Mouse (Mus musculus) thymus, postnatal 14 days (tissue): Measurements from ENCODE around the gene Tex26.
A peak's percentile ranks its signal among the peaks of the same experiment; 100 is the strongest.

Source experiments
- DNase-seq: peaks from one replicate; pipeline ENCODE4 v3.0.0; 2021

Gene Tex26

GRCm38 (mm10) chr5:149439531-149440179, at the start of gene Tex26:
TSS of gene Tex26 (plus strand) at chr5:149439660.
- DNase-seq = peak; percentile 81

- no peak for DNase-seq
These were observed 47.7 kb upstream of the Tex26 start for GRCm38 (mm10) chr5:149391574-149392375.

GRCm38 (mm10) chr5:149392420-149392988, 47.0 kb upstream of the Tex26 start:
- peak; percentile 44 for DNase-seq

- DNase-seq = peak; percentile 71
These were observed 37.9 kb upstream of the Tex26 start for GRCm38 (mm10) chr5:149401446-149401975.

- DNase-seq = no peak
These were observed 37.4 kb upstream of the Tex26 start for GRCm38 (mm10) chr5:149402029-149402428.

- no peak for DNase-seq
These were observed 36.1 kb upstream of the Tex26 start for GRCm38 (mm10) chr5:149403386-149403785.

- no peak for DNase-seq
These were observed 34.8 kb upstream of the Tex26 start for GRCm38 (mm10) chr5:149404710-149405109.

GRCm38 (mm10) chr5:149406791-149407276, 32.6 kb upstream of the Tex26 start:
- DNase-seq = no peak

- no peak for DNase-seq
These were observed 30.0 kb upstream of the Tex26 start for GRCm38 (mm10) chr5:149409502-149409901.

GRCm38 (mm10) chr5:149411509-149412193, 27.8 kb upstream of the Tex26 start, which contains the start of gene Medag:
TSS of gene Medag (plus strand) at chr5:149411749.
- DNase-seq = no peak

- DNase-seq = no peak
These were observed 27.3 kb upstream of the Tex26 start for GRCm38 (mm10) chr5:149412194-149412575.

- no peak for DNase-seq
These were observed 26.8 kb upstream of the Tex26 start for GRCm38 (mm10) chr5:149412671-149413070.

- no peak for DNase-seq
These were observed 24.9 kb upstream of the Tex26 start for GRCm38 (mm10) chr5:149414369-149415167.

- peak; percentile 60 for DNase-seq
These were observed 22.1 kb upstream of the Tex26 start for GRCm38 (mm10) chr5:149417381-149417780.

GRCm38 (mm10) chr5:149426525-149426924, 12.9 kb upstream of the Tex26 start:
- no peak for DNase-seq

GRCm38 (mm10) chr5:149427277-149428060, 12.0 kb upstream of the Tex26 start:
- DNase-seq = peak; percentile 56

- DNase-seq = peak; percentile 87
These were observed 11.1 kb upstream of the Tex26 start for GRCm38 (mm10) chr5:149428347-149428746.

GRCm38 (mm10) chr5:149428810-149429255, 10.6 kb upstream of the Tex26 start:
- DNase-seq = peak; percentile 78

GRCm38 (mm10) chr5:149429541-149429940, 9.9 kb upstream of the Tex26 start:
- DNase-seq = no peak

- peak; percentile 48 for DNase-seq
These were observed 8.5 kb upstream of the Tex26 start for GRCm38 (mm10) chr5:149430943-149431342.

GRCm38 (mm10) chr5:149433618-149434017, 5.8 kb upstream of the Tex26 start:
- DNase-seq = no peak
